Mouse (Mus musculus): ENCODE data around the gene Dusp1. TPM values are rescaled to one million over a fixed set of nuclear protein-coding genes. Genes with fewer than 3 reads are reported as not detected.
A peak's percentile ranks its signal among the peaks of the same experiment; 100 is the strongest.

Gene Dusp1
- polyA plus RNA-seq, 1 experiment from 2014 or later, result 42.8 TPM

DNA sequence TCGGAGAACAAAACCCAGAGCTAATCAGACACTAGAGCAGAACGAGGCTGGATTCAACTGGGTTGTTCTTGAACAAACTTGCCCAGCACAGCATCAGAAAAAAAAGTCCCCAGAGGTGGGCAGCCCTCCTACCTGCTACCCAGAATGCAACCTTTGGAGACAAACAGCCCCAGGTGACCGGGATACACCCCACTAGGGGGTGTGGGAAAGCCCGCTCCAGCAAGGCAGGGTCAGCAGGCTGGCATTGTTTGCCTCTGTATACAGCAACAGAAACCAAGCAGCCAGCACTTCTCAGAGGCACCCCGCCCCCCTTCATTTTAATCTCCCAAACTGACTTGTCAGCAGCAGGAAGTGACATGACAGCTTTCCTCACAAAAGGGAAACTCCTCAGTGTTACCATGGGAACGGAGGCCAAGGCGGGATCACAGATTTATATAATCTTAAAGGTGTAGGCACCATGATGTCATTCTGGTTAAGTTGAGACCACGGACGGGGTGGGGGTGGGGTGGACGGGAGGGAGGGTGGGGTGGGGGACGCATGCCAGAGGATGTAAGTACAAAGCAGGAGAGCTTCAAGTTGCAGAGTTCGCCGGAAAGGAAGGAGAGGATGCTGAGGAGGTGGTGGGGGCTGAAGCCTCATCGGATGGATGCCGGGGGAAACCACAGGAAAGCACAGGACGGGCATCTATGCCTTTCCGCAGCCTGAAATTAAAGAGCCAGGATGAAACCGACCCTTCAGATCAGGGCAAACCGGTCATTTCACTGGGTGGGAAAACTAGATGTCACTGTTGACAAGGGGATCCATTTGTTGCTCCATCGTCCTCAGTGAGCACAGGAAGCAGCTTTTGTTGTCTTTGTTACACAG, 58.9 kb downstream of the Dusp1 start:
- Histone ChIP-seq H3K4me2 (peak overlapping the region; percentile 73), H3K9ac (peak overlapping the region; percentile 54), H3K36me3 (replicated peaks) (no peaks in the 10 kb centered on the region), H3K9me3 (no peaks in the 10 kb centered on the region), H3K4me1 (peaks cover 47% of the 10 kb centered on the region), H3K27ac (peak overlapping the region; percentile 96), H3K4me3 (peak overlapping the region; percentile 32), H3K27me3 (replicated peaks) (no peaks in the 10 kb centered on the region)
- under 1% methylated on average over 20 of the region's 20 CpGs for WGBS
- peak; percentile 75 for ATAC-seq (replicated peaks)

DNA sequence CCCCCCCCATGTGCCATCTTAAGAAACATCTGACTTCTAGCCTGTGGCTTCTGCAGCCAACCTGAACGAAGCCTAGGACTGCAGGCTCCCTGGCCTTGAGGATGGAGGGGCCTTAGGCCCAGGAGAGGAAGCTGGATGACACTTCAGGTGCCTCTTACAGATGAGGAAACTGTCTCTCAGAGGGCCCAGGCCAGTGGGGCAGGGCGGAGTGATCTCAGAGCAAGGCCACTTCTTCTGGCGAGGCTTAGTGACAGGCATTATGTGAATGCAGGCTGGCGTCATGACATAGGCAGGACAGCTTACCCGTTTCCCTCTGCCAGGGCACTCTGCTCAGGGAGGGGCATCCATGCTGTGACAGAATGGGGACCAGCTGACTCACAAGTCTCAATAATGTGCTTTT, 60.1 kb downstream of the Dusp1 start:
- H3K36me3 ChIP-seq (replicated peaks), result no peaks in the 10 kb centered on the region
- WGBS, result 84% methylated on average over 5 of the region's 5 CpGs
- peaks cover 45% of the 10 kb centered on the region for H3K4me1 ChIP-seq
- H3K4me3 ChIP-seq, result no peak overlapping the region
- no peak overlapping the region for H3K4me2 ChIP-seq
- ATAC-seq (replicated peaks), result no peak
- H3K27ac ChIP-seq, result peak overlapping the region; percentile 96; the same call in 1 of the 2 replicates
- H3K27me3 ChIP-seq (replicated peaks), result no peaks in the 10 kb centered on the region
- H3K9ac ChIP-seq, result no peak overlapping the region
- H3K9me3 ChIP-seq, result no peaks in the 10 kb centered on the region

DNA sequence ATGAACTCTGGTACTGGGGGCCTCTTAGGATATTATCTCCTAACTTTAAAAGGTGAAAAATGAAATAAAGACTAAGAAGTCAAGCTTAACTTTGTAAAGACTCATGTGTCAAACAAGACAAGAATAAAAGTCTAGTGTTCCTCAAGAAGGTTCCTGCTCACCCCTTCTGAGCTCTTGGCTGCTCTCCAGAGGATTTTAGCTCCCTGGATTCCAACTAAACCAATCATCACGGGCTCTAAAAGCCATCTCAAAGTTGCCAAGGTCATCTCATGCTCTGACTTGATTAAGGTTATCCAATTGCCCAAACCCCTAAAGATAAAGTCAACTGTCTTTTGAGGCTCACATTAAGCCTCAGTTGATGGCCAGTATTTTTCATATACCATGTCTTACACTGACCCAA, 63.3 kb downstream of the Dusp1 start:
- H3K36me3 ChIP-seq (replicated peaks), result no peaks in the 10 kb centered on the region
- no peak overlapping the region for H3K4me3 ChIP-seq
- no peak for ATAC-seq (replicated peaks)
- no peak overlapping the region for H3K9ac ChIP-seq
- no peaks in the 10 kb centered on the region for H3K27me3 ChIP-seq (replicated peaks)
- no peaks in the 10 kb centered on the region for H3K9me3 ChIP-seq
- H3K27ac ChIP-seq, result no peak overlapping the region
- 51% methylated on average over 1 of the region's 1 CpGs for WGBS
- peaks cover 13% of the 10 kb centered on the region for H3K4me1 ChIP-seq
- no peak overlapping the region for H3K4me2 ChIP-seq

DNA sequence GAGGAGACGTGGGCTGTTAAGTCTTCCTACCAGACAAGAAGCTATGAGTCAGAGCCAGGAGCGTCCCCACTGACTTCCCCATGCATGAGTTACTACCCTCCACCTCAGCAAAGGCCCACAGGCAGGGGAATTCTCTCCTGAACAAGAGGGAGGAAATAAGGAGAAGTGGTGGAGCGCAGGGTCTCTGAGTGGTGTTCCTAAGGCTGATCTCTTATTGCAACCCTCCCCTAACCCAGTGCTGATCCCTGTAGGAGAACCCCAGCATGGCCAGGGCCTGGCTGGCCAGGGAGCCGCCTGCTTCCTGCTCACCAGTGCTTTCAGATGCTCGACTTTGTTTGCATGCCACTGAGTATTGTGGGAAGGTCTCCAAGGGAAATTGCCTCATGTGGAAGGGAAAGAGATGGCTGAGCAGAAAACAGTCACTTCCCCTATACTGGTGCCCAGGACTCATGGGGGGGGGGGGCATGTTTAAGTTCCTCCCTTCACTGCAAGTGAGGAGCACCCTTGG, 64.5 kb downstream of the Dusp1 start:
- WGBS, result 62% methylated on average over 5 of the region's 5 CpGs
- Histone ChIP-seq H3K27me3 (replicated peaks) (no peaks in the 10 kb centered on the region), H3K4me2 (no peak overlapping the region), H3K36me3 (replicated peaks) (no peaks in the 10 kb centered on the region), H3K27ac (no peak overlapping the region), H3K4me3 (no peak overlapping the region), H3K9ac (no peak overlapping the region), H3K9me3 (no peaks in the 10 kb centered on the region), H3K4me1 (peaks cover 4% of the 10 kb centered on the region)
- no peak for ATAC-seq (replicated peaks)

DNA sequence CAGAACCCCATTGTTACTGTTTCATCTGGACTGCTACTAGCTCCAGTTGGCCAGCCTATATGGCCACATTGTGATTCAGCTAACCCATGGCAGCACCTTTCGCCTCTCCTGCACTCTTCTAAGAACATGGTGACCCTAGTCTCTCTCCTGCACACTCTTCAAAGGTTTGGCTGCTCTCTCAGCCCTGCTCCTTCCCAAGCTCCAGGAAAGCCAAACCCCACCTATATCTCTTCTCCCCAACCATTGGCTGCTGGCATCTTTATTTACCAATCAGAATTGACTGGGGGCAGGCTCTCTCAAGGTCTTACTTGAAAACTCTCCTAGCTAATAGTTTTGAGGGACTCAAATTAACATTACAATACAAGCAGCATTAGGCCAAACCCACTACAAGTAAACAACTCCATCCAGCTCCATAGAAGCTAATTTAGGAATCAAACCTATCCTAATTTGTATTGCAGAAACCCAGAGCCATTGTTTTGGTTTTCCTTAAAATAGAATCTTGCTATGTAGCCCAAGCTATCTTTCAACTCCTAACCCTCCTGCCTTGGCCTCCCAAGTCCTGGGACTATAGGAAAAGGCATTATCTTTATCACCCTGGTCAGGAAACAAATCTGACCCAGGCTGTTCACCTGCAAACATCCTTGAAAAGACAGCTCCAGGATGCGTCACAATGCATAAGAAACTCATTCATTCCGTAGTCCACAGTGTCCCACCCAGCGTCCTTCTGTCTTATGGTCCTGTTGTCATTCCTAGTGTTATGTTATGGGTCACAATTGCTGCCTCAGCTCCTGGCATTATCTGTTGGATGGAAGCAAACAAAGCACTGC, 67.1 kb downstream of the Dusp1 start:
- no peaks in the 10 kb centered on the region for H3K9me3 ChIP-seq
- whole genome bisulfite sequencing, result 87% methylated on average over 4 of the region's 4 CpGs
- no peaks in the 10 kb centered on the region for H3K4me1 ChIP-seq
- ATAC-seq (replicated peaks), result no peak
- H3K9ac ChIP-seq, result no peak overlapping the region
- H3K27ac ChIP-seq, result no peak overlapping the region
- no peak overlapping the region for H3K4me2 ChIP-seq
- no peaks in the 10 kb centered on the region for H3K27me3 ChIP-seq (replicated peaks)
- H3K36me3 ChIP-seq (replicated peaks), result no peaks in the 10 kb centered on the region
- no peak overlapping the region for H3K4me3 ChIP-seq

- H3K4me3 ChIP-seq, result no peak overlapping the region
- no peaks in the 10 kb centered on the region for H3K4me1 ChIP-seq
- H3K4me2 ChIP-seq, result no peak overlapping the region
- H3K27me3 ChIP-seq (replicated peaks), result no peaks in the 10 kb centered on the region
- no peaks in the 10 kb centered on the region for H3K9me3 ChIP-seq
- WGBS, result 94% methylated on average over 3 of the region's 3 CpGs
- ATAC-seq (replicated peaks), result no peak
- no peak overlapping the region for H3K9ac ChIP-seq
- H3K27ac ChIP-seq, result no peak overlapping the region
- H3K36me3 ChIP-seq (replicated peaks), result no peaks in the 10 kb centered on the region
These were observed 69.7 kb downstream of the Dusp1 start for GRCm38 (mm10) chr17:26492246-26492645.

DNA sequence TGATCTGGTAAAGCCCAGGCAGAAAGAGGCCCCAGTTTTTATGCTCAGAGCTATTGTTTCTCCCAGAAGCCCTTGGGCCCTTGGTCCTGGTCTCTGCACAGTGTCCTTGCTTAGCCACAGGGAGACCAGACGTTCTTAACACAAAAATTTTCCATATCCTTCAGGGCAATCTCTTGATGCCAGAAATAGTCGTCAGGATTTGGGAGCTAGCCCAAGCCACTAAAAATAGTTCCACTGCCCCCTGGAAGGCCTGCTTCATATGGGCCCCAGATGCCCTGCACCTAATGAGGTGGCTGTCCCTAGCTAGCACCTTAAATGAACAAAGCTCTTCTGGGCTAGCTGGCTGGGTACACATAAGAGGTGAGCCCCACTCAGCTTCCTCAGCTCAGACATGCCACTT, 71.0 kb downstream of the Dusp1 start:
- Histone ChIP-seq H3K27ac (no peak overlapping the region), H3K9me3 (no peaks in the 10 kb centered on the region), H3K4me1 (no peaks in the 10 kb centered on the region), H3K27me3 (replicated peaks) (no peaks in the 10 kb centered on the region), H3K9ac (no peak overlapping the region), H3K4me3 (no peak overlapping the region), H3K4me2 (no peak overlapping the region), H3K36me3 (replicated peaks) (no peaks in the 10 kb centered on the region)
- no peak for ATAC-seq (replicated peaks)
- WGBS, result 76% methylated on average over 2 of the region's 2 CpGs

- no peaks in the 10 kb centered on the region for H3K27me3 ChIP-seq (replicated peaks)
- ATAC-seq (replicated peaks), result no peak
- no peak overlapping the region for H3K4me3 ChIP-seq
- 93% methylated on average over 10 of the region's 10 CpGs for WGBS
- no peak overlapping the region for H3K27ac ChIP-seq
- H3K9ac ChIP-seq, result no peak overlapping the region
- H3K4me2 ChIP-seq, result no peak overlapping the region
- H3K4me1 ChIP-seq, result no peaks in the 10 kb centered on the region
- no peaks in the 10 kb centered on the region for H3K9me3 ChIP-seq
- H3K36me3 ChIP-seq (replicated peaks), result no peaks in the 10 kb centered on the region
These were observed 71.9 kb downstream of the Dusp1 start for GRCm38 (mm10) chr17:26490072-26490471.

- Histone ChIP-seq H3K36me3 (replicated peaks) (no peaks in the 10 kb centered on the region), H3K4me3 (no peak overlapping the region), H3K9ac (no peak overlapping the region), H3K27ac (no peak overlapping the region), H3K4me1 (no peaks in the 10 kb centered on the region), H3K9me3 (no peaks in the 10 kb centered on the region), H3K4me2 (no peak overlapping the region), H3K27me3 (replicated peaks) (no peaks in the 10 kb centered on the region)
- 84% methylated on average over 8 of the region's 8 CpGs for WGBS
- no peak for ATAC-seq (replicated peaks)
These were observed 73.1 kb downstream of the Dusp1 start for GRCm38 (mm10) chr17:26488711-26489403.

DNA sequence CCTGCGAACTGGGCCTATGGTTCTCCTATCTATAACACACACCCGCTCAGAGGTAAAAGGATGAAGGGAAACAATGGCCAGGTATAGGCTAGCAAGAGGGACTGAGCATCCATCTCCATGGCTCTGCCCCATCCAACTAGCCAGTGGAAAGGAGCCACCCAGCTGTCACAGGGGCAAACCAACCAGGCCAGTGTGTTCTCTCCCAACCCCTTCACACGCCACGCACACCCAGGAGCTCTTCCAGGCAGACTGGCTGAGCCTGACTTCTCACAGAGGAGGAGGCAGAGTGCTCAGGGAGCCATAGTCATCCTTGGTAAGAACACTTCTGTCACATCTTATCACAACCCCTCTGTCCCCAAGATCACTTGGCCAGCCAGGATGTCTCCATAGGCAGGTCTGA, 74.0 kb downstream of the Dusp1 start:
- H3K4me1 ChIP-seq, result no peaks in the 10 kb centered on the region
- no peaks in the 10 kb centered on the region for H3K9me3 ChIP-seq
- no peaks in the 10 kb centered on the region for H3K27me3 ChIP-seq (replicated peaks)
- WGBS, result 89% methylated on average over 4 of the region's 4 CpGs
- no peak overlapping the region for H3K4me3 ChIP-seq
- no peak overlapping the region for H3K27ac ChIP-seq
- no peaks in the 10 kb centered on the region for H3K36me3 ChIP-seq (replicated peaks)
- H3K9ac ChIP-seq, result no peak overlapping the region
- no peak overlapping the region for H3K4me2 ChIP-seq
- no peak for ATAC-seq (replicated peaks)

DNA sequence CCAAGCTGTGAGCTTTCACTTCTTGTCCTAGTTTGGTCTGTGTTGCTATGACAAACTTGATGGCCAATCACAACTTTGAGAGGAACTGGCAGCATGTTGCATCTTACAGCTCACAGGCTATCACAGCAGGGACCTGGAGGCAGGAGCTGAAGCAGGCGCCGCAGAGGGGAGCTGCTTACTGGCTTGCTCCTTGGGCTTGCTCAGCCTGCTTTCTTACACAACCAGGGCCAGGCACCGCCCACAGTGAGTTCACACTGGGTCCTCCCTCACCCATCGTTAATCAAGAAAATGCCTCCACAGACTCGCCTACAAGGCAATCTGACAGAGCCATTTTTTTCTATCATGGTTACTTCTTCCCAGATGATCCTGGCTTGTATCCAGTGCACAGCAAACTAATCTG, 74.7 kb downstream of the Dusp1 start:
- Histone ChIP-seq H3K4me3 (no peak overlapping the region), H3K27me3 (replicated peaks) (no peaks in the 10 kb centered on the region), H3K4me1 (no peaks in the 10 kb centered on the region), H3K4me2 (no peak overlapping the region), H3K36me3 (replicated peaks) (no peaks in the 10 kb centered on the region), H3K9me3 (no peaks in the 10 kb centered on the region), H3K27ac (no peak overlapping the region), H3K9ac (no peak overlapping the region)
- WGBS, result 73% methylated on average over 5 of the region's 5 CpGs
- no peak for ATAC-seq (replicated peaks)

Data from midbrain, embryonic 15.5 days (tissue).